Mouse (Mus musculus) liver, embryonic 14.5 days (tissue): ENCODE data around the gene Tmcc3. TPM values are rescaled to one million over a fixed set of nuclear protein-coding genes. Genes with fewer than 3 reads are reported as not detected.

Experiments used
- ATAC-seq: fragments of 200-750 bp; cut with Nextera tagmentation; 2 replicates; pipeline ENCODE4 v1.8.0; 2017; ENCODE audit warnings: moderate number of reproducible peaks, mild to moderate bottlenecking, moderate library complexity; ENCODE audit not compliant: insufficient read depth
- DNase-seq, 3 experiments: peaks; one replicate each; pipeline ENCODE4 v3.0.0-alpha.2; 2012 to 2013; ENCODE audit warnings: low read depth in 3 of 3, low spot score in 3 of 3
- H3K27ac ChIP-seq: fragments of 300-500 bp; sonication (generic); 2 replicates; pipeline ENCODE4 v1.5.1; 2014; ENCODE audit warnings: moderate library complexity, mild to moderate bottlenecking, control low read depth, inconsistent platforms
- H3K27me3 ChIP-seq: fragments of 300-500 bp; sonication (generic); 2 replicates; pipeline ENCODE4 v1.6.1; 2014; ENCODE audit warnings: mild to moderate bottlenecking, low read length, moderate library complexity; ENCODE audit not compliant: control insufficient read depth, insufficient read depth
- H3K36me3 ChIP-seq: fragments of 300-500 bp; sonication (generic); replicated peaks from 2 replicates; pipeline ENCODE4 v1.6.1; 2014; ENCODE audit warnings: low read depth; ENCODE audit not compliant: control insufficient read depth, insufficient read depth
- H3K4me1 ChIP-seq, 2 experiments: fragments of 200-500 bp in 1 of 2; fragments of 300-500 bp in 1 of 2; sonication (generic) in 1 of 2; replicated peaks; 2 replicates each; pipeline ENCODE4 v1.6.1; 2012 to 2014; ENCODE audit warnings: antibody characterized with exemption in 1 of 2, inconsistent platforms in 1 of 2, low read length in 1 of 2; ENCODE audit not compliant: control insufficient read depth in 2 of 2, insufficient read depth in 2 of 2
- H3K4me2 ChIP-seq: fragments of 300-500 bp; sonication (generic); 2 replicates; pipeline ENCODE4 v1.6.1; 2014; ENCODE audit warnings: low read depth, mild to moderate bottlenecking, control low read depth, moderate library complexity
- H3K4me3 ChIP-seq, 2 experiments: fragments of 200-500 bp in 1 of 2; fragments of 300-500 bp in 1 of 2; sonication (generic) in 1 of 2; 2 replicates each; pipeline ENCODE4 v1.5.1; 2012 to 2014; ENCODE audit warnings: low read depth in 2 of 2, low read length in 2 of 2, mild to moderate bottlenecking in 2 of 2, control low read depth in 1 of 2, inconsistent platforms in 1 of 2, moderate library complexity in 1 of 2; ENCODE audit not compliant: insufficient read depth in 1 of 2
- H3K9ac ChIP-seq: fragments of 300-500 bp; sonication (generic); replicated peaks from 2 replicates; pipeline ENCODE4 v1.6.1; 2014; ENCODE audit warnings: mild to moderate bottlenecking, control low read depth, moderate library complexity
- H3K9me3 ChIP-seq: fragments of 300-500 bp; sonication (generic); 2 replicates; pipeline ENCODE4 v1.6.1; 2016; ENCODE audit warnings: low read length, mixed read lengths; ENCODE audit not compliant: control insufficient read depth
- CTCF ChIP-seq: IDR thresholded peaks from 2 replicates; pipeline ENCODE4 v1.5.1; 2016; ENCODE audit warnings: antibody characterized with exemption, low read depth, control low read depth
- EP300 ChIP-seq: IDR thresholded peaks from 2 replicates; pipeline ENCODE4 v1.6.1; 2016; ENCODE audit warnings: antibody characterized with exemption, low read depth
- WGBS: fragments of 180-500 bp; shearing (Covaris S2); extraction: QIAGEN DNeasy Blood & Tissue Kit; methylation state at CpG from one replicate; pipeline ENCODE4 v1.1.7; 2014; ENCODE audit not compliant: insufficient replicate concordance; 5-methylcytosine and 5-hydroxymethylcytosine counted together
- polyA plus RNA-seq, 2 experiments: library from polyadenylated mRNA; depleted of rRNA in 1 of 2; stranded (reverse) in 1 of 2; unstranded in 1 of 2; fragments of >200 nt; fragmentation: Nextera tagmentation in 1 of 2; extraction: Ambion mirVana in 1 of 2; gene quantifications; 2 replicates each; pipeline versions ENCODE4 v1.2.1 to v1.2.3; 2012 to 2014

Tmcc3 gene
- polyA plus RNA-seq, 2 experiments, result 1.4 to 2.6 TPM

GRCm38 (mm10) chr10:94391049-94391448 lies 79.3 kb downstream of the Tmcc3 start:
- H3K4me1 ChIP-seq, result no peaks in the 10 kb centered on the region
- H3K36me3 ChIP-seq, result no peaks in the 10 kb centered on the region
- no peaks in the 10 kb centered on the region for H3K9me3 ChIP-seq
- ATAC-seq, result no peak
- no peak overlapping the region for H3K4me3 ChIP-seq
- H3K27me3 ChIP-seq, result no peaks in the 10 kb centered on the region
- WGBS, result 63% methylated on average over 5 of the region's 5 CpGs
- no peak overlapping the region for H3K9ac ChIP-seq
- no peak overlapping the region for H3K27ac ChIP-seq
- TF ChIP-seq EP300, result no peak
- no peak for TF ChIP-seq CTCF
- no peak overlapping the region for H3K4me2 ChIP-seq
- no peak for DNase-seq

- H3K4me1 ChIP-seq, result no peaks in the 10 kb centered on the region
- ATAC-seq (no peak), DNase-seq (no peak)
- no peaks in the 10 kb centered on the region for H3K9me3 ChIP-seq
- no peak overlapping the region for H3K4me2 ChIP-seq
- H3K4me3 ChIP-seq, result no peak overlapping the region
- H3K36me3 ChIP-seq, result no peaks in the 10 kb centered on the region
- no peaks in the 10 kb centered on the region for H3K27me3 ChIP-seq
- no peak overlapping the region for H3K9ac ChIP-seq
- H3K27ac ChIP-seq, result no peak overlapping the region
- TF ChIP-seq EP300 (no peak), CTCF (no peak)
Measured at GRCm38 (mm10) chr10:94394286-94394685, 82.5 kb downstream of the Tmcc3 start.

DNA sequence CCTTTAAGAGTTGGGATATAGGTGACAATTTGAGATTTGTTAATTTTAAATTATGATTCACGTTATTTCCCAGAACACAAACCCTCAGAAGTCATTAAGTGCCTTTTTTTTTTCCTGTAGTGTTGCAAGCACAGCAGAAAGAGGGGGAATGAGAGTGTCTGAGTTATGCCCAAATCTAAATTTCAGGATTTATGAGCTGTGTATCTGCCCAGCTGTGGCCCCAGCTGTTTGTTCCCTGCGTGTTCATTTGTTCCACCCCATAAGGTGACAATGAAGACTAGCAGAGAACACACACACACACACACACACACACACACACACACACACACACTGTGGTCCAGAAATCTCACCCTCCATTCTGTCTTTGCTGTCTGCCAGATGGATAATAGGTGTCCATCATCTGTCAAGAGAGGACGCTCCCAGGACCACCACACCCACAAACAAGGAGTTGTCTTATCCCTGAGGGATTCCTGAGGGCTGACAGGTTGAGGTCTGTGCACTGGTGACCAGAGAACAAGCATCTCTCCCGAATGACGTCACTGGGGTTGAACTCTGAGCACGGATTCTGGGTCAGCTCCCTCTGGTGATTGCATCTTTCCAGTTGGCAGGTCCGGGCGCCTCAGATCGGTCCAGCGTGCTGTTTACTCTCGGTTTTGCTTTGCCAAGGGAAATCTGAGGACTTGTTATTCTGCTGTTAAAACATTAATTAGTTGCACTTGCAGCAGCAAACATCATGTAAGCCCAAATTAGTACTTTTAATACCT lies 86.3 kb downstream of the Tmcc3 start:
- H3K4me3 ChIP-seq, result no peak overlapping the region
- no peaks in the 10 kb centered on the region for H3K4me1 ChIP-seq
- ATAC-seq (no peak), DNase-seq (no peak)
- H3K36me3 ChIP-seq, result no peaks in the 10 kb centered on the region
- no peak for TF ChIP-seq CTCF
- no peak for TF ChIP-seq EP300
- H3K4me2 ChIP-seq, result no peak overlapping the region
- WGBS, result 66% methylated on average over 11 of the region's 11 CpGs
- no peak overlapping the region for H3K9ac ChIP-seq
- no peak overlapping the region for H3K27ac ChIP-seq
- H3K9me3 ChIP-seq, result no peaks in the 10 kb centered on the region
- no peaks in the 10 kb centered on the region for H3K27me3 ChIP-seq

DNA sequence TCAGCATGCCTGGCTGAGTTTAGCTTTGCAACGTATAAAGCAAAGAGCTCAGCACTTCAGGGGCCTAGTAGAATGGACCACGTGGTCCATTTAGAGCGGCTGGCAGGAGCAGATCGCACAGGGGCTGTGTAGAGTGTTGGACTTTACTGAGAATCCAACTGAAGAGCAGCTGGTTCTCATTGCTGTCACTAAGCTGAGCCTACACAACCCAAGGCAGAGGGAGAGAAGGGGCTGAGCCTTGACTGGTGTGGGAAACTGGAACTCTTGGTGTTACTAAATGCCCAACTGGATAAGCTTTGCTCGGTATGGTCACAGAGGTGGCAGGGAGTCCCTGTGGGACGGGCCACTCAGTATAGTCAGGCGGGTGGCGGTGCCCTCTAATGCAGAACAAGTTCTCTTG lies 89.1 kb downstream of the Tmcc3 start:
- Histone ChIP-seq H3K9me3 (no peaks in the 10 kb centered on the region), H3K36me3 (no peaks in the 10 kb centered on the region), H3K27ac (no peak overlapping the region), H3K4me1 (no peaks in the 10 kb centered on the region), H3K4me2 (no peak overlapping the region), H3K4me3 (no peak overlapping the region), H3K9ac (no peak overlapping the region), H3K27me3 (no peaks in the 10 kb centered on the region)
- DNase-seq (no peak), ATAC-seq (no peak)
- WGBS, result 72% methylated on average over 8 of the region's 8 CpGs
- no peak for TF ChIP-seq CTCF
- TF ChIP-seq EP300, result no peak

DNA sequence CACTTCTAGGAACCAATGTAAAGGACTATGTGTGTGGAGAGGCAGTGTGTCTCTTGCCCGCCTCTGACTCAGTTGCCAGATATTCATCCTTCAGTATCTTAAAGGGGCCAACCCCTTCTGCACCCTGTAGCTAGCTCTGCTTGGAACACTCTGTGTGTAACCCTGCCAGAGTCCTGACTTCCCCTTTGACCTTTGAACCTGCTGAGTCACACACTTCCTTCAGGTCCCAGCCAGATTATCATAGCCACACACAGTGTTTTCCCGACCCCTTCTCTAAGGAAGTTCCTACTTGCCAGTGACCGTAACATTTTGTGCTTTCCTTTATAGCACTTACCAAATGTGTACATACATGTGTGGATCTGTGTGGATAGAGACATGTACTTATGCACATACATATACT lies 93.7 kb downstream of the Tmcc3 start:
- TF ChIP-seq EP300 (no peak), CTCF (no peak)

More for the DNA sequence above, 93.7 kb downstream of the Tmcc3 start:
- Histone ChIP-seq H3K4me3 (no peak overlapping the region), H3K9me3 (no peaks in the 10 kb centered on the region), H3K36me3 (no peaks in the 10 kb centered on the region), H3K27ac (no peak overlapping the region), H3K9ac (no peak overlapping the region), H3K27me3 (no peaks in the 10 kb centered on the region), H3K4me2 (no peak overlapping the region), H3K4me1 (no peaks in the 10 kb centered on the region; a peak in 1 of 4 replicates)
- no peak for ATAC-seq
- no peak for DNase-seq
- WGBS, result 31% methylated on average over 3 of the region's 3 CpGs
